Mouse (Mus musculus) bone marrow macrophage, adult 2 months (primary cell): Measurements from ENCODE around the gene Megf6.

Experiments
- CTCF ChIP-seq: IDR thresholded peaks from 2 replicates; pipeline ENCODE4 v1.5.1; 2012; ENCODE audit warnings: low read depth, mild to moderate bottlenecking, low read length, moderate library complexity
- POLR2A ChIP-seq: IDR thresholded peaks from 2 replicates; pipeline ENCODE4 v1.6.1; 2012; ENCODE audit warnings: mild to moderate bottlenecking, low read depth, low read length, borderline replicate concordance

GRCm38 (mm10) chr4:154269520-154269919, 99.0 kb downstream of the Megf6 start:
- TF ChIP-seq POLR2A (no peak), CTCF (no peak)
